Mouse (Mus musculus) erythroblast, embryonic 14.5 days (primary cell): ENCODE results near the gene Plekhn1.

Experiments used
- GATA1 ChIP-seq: IDR thresholded peaks from 2 replicates; pipeline ENCODE4 v1.6.1; 2012; ENCODE audit warnings: low read length, inconsistent platforms, mixed read lengths
- TAL1 ChIP-seq: IDR thresholded peaks from 3 replicates; pipeline ENCODE4 v1.6.1; 2012; ENCODE audit warnings: low read length, inconsistent platforms, mixed read lengths

DNA sequence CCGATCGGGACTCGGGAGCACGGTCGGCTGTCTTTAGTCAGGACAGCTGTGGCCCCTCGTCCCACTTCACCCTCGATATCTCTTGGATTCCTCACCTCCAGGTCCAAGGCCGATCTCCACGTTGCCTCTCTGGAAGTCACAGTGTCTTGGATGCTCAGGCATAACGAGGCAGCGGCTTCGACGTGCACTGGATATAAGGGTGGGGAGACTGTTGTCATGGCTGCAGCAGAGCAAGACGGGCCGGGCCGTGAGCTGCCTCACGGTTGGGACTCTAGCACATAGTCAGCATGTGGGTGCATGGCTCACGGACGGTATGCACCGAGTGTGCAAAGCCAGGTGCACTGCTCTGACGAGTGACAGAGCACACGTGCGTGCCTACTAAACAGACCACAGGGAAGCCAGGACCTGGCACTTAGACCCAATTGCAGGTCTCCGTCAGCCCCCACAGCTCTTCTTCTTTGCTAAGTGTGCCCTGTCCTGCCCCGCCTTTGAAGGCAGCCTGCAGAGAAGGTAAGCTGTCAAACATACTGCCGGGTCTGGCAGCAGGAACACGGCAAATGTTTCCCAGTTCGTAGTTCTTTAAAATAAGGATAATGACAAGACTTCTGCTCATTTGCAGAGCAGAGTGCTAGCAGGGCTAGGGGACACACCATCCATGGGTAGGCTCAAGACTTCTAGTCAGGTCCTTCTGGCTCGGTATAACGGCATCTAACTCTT lies 19.9 kb upstream of the Plekhn1 start:
- TF ChIP-seq GATA1 (peak; percentile 38; the same call in 1 of the 2 replicates), TAL1 (no peak)
